Mouse (Mus musculus) spleen, postnatal 10 days (tissue): ENCODE results near the gene Olfr487.
"Not testable (repeated sequence)": the region's sequence is repeated elsewhere in the genome, so short reads cannot be mapped to it uniquely, and the experiment has no call there.

ENCODE experiments used
- DNase-seq, 2 experiments: peaks; one replicate each; pipeline ENCODE4 v3.0.0; 2021 to 2022; ENCODE audit warnings: low spot score in 2 of 2

The Olfr487 gene

DNA sequence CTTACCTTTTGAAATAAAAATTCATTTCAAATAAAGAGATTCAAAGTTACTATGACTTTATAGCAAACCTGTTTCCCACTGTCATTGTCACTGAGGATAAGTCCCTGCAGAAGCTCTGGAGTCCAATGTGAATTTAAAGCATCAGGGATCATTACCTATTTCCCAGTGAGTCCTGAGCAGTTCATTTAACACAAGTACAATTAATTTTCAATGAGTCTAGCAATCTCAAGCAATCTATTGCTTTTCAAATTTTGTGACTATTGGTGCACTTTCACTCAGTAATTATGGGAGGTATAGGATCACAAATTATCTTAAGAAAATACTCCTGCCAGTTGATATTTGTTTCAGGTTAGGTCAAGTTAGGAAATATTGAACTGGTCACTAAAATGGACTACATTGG, at the start of gene Olfr487:
Gene Olfr487 (minus strand): TSS at position 101 of the 400 bp plus-strand sequence.
- not testable (repeated sequence) for DNase-seq

DNA sequence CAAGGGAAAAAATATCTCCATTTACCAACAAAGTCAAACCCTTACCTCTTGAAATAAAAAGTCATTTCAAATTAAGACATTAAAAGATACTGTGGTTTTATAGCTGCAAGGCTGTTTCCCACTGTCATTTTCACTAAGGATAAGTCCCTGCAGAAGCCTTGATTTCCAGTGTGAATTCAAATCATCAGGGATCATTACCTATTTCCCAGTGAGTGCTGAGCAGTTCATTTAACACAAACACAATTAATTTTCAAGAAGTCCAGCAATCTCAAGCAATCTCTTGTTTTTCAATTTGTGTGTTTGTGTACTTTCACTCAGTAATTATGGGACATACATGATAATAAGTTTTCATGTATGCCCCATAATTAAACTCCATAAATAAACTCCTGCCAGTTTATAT, 43.8 kb upstream of the Olfr487 start, which contains the start of gene Olfr488:
Gene Olfr488 (minus strand): TSS at position 101 of the 400 bp plus-strand sequence.
- DNase-seq: no peak

DNA sequence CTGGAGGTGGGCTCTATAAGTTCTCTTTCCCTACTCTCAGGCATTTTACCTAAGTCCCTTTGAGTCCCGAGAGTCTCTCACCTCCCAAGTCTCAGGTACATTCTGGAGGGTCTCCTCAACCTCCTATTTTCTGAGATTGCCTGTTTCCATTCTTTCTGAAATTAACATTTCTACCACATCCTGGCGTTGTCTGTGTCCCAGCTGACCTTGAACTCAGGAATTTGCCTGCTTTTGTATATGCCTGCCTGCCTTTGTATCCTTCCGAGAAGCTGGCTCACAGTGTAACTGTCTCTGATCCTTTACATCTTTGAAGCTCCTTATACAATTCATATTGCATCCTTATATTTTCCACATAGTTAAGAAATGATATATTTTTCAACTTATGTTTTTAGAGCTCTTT, 19.1 kb upstream of the Olfr487 start:
- DNase-seq: no peak

DNA sequence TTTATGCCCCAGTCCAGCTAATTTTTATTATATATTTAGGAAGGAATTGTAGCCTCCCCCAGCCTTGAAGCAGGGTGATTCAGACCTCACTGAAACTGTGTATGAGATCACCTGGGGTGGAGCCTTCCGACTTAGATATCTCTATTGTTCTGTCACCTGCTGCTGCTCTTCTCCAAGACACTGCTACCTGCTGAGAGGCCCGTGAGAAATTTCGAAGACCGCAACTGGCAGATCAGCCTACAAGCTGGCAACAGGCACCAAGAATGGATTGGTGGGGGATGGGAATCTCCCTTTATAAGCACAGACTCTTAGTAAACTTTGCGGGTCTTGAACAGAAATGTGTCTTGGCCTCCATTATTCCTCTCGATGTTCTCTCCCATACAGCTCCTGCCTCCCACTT, 17.5 kb downstream of the Olfr487 start:
- DNase-seq: no peak

DNA sequence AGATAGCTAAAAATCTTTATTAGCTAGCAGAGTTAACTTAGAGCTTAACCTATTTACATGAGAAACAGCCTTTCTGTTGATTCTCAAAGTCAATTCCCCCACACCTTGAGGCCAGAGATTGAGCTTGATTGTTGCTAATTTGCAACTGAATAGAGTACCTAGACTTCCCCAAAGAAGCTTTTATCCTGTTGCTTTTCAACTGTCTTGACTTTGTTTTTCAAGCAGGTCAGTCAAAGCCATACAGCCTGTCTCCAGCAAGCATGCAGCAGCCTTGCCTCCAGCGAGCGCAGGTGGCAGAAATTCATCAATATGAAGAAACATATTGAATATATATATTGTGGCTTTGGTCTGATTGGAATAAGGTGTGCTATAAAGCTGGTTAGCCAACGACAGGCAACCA, 18.1 kb downstream of the Olfr487 start:
- not testable (repeated sequence) for DNase-seq

DNA sequence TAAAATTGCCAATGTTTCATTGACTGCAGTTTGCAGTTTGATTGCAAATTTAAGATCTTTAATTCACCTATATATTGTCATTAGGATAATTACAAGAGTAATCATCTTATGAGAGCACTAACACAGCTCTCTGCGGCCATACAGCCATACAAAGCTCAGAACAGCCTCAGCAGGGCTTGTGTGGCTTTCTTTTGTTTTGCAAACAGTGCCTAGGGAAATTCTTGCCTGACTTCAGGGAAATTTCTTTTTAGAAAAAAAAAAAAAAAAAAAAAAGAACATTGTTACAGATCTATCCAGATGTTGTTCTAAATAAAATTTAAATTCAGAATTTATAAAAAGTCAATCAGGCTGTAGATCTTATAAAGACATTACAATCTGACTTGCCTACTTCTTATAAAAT, 21.7 kb downstream of the Olfr487 start:
- DNase-seq: not testable (repeated sequence)

DNA sequence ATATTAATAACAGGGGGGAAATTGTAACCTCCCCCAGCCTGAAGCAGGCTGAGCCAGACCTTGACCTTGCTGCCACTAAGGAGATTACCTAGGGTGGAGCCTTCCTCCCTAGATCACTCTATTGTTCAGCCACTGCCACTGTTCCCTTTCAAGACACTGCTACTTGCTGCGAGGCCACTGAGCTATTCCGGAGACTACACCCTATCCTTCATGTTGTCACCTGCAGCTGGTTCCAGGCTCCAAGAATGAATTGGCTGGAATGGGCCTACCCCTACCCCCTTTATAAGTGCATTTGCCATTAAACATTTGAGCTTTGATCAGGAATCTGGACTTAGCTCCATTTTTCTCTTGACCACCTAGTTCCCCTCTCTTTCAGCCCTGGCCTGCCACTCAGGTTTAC, 23.2 kb downstream of the Olfr487 start:
- not testable (repeated sequence) for DNase-seq

DNA sequence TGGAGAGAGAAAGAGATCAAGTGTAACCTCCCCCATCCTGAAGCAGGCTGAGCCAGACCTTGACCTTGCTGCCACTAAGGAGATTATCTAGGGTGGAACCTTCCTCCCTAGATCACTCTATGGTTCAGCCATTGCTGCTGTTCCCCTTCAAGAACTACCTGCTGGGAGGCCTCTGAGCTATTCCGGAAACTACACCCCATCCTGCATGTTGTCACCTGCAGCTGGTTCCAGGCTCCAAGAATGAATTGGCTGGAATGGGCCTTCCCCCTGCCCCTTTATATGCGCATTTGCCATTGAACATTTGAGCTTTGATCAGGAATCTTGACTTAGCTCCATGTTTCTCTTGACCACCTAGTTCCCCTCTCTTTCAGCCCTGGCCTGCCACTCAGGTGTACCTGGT, 29.2 kb downstream of the Olfr487 start:
- not testable (repeated sequence) for DNase-seq

DNA sequence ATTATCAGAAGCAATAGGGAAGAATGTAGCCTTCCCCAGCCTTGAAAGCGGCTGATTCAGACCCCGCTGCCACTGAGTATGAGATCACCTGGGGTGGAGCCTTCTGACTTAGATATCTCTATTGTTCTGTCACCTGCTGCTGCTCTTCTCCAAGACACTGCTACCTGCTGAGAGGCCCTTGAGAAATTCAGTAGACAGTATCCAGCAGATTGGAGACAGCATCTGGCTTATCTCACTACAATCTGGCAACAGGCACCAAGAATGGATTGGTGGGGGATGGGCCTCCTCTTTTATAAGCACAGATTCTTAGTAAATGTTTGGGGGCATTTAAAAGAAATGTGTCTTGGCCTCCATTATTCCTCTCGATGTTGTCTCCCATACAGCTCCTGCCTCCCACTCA, 30.0 kb downstream of the Olfr487 start:
- DNase-seq: not testable (repeated sequence)

DNA sequence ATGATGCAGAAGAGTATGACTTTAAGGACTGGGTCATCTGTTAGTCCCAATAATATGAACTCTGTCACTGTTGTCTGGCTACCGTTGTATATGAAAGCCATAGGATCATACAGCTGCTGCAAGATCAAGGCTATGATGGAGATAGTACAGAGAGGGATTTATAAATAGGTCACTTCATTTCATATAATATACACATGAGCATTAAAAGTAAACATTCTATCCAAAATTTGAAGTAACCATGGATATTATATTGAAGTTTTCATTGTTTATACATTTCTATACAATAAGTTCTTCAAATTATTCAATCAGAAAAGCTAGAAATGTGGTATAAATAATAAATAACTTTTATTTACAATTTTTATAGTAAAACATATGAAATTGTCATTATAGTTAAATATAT, 41.8 kb downstream of the Olfr487 start, which contains the start of gene Olfr486:
Gene Olfr486 (minus strand): TSS at position 101 of the 400 bp plus-strand sequence.
- not testable (repeated sequence) for DNase-seq

DNA sequence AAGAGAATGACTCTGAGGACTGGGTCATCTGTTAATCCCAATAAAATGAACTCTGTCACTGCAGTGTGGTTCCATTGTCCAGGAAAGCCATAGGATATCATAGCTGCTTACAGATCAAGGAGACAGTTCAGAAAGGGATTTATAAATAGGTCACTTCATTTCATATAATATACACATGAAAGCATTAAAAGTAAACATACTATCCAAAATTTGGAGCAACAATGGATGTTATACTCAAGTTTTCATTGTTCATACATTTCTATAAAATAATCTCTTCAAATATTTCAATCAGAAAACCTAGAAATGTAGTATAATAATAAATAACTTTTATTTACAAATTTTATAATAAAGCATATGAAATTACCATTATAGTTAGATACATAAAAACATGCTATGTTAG, 54.7 kb downstream of the Olfr487 start, which contains the start of gene Olfr485:
Gene Olfr485 (minus strand): TSS at position 101 of the 400 bp plus-strand sequence.
- DNase-seq: no peak
